Mouse (Mus musculus): Measurements from ENCODE around the gene Gpcpd1.
"Not testable (repeated sequence)": the region's sequence is repeated elsewhere in the genome, so short reads cannot be mapped to it uniquely, and the experiment has no call there.

- TF ChIP-seq CTCF, POLR2A (IDR thresholded peaks at IDR 0.05; ENCODE audit: insufficient read depth, low read depth, low read length): not testable (repeated sequence)
These were observed 4.0 kb upstream of the Gpcpd1 start for GRCm38 (mm10) chr2:132591579-132591978.
